Mouse (Mus musculus) E14TG2a.4 (cell line): ENCODE results near the gene Sall4.
A peak's percentile ranks its signal among the peaks of the same experiment; 100 is the strongest.

Experiments used
- H3K27me3 ChIP-seq: 2 replicates; pipeline ENCODE4 v1.6.1; 2014; ENCODE audit warnings: low read length, control low read depth; ENCODE audit not compliant: insufficient read depth
- H3K36me3 ChIP-seq: 2 replicates; pipeline ENCODE4 v1.6.1; 2014; ENCODE audit warnings: low read length, control low read depth; ENCODE audit not compliant: insufficient read depth
- H3K4me1 ChIP-seq: replicated peaks from 2 replicates; pipeline ENCODE4 v1.6.1; 2014; ENCODE audit warnings: low read depth, low read length, control low read depth
- H3K4me3 ChIP-seq: replicated peaks from 2 replicates; pipeline ENCODE4 v1.5.1; 2014; ENCODE audit warnings: mild to moderate bottlenecking, low read length
- H3K9me3 ChIP-seq: 2 replicates; pipeline ENCODE4 v1.6.1; 2014; ENCODE audit warnings: low read length, control low read depth
- CTCF ChIP-seq: conservative IDR thresholded peaks from 2 replicates; pipeline ENCODE4 v1.5.1; 2014; ENCODE audit warnings: low read length
- NANOG ChIP-seq: IDR thresholded peaks from 2 replicates; pipeline ENCODE4 v1.6.1; 2014; ENCODE audit warnings: borderline replicate concordance, low read length, mixed read lengths
- POU5F1 ChIP-seq: IDR thresholded peaks from 2 replicates; pipeline ENCODE4 v1.6.1; 2014; ENCODE audit warnings: low read length, borderline replicate concordance

The Sall4 gene

GRCm38 (mm10) chr2:168767582-168767981, at the start of gene Sall4:
TSS of gene Sall4 (minus strand) at chr2:168767943.
- Histone ChIP-seq H3K27me3 (no peaks in the 10 kb centered on the region), H3K36me3 (peaks cover 9% of the 10 kb centered on the region), H3K4me3 (peak within 1 kb of the TSS; percentile 96), H3K4me1 (peaks cover 60% of the 10 kb centered on the region), H3K9me3 (no peaks in the 10 kb centered on the region)
- TF ChIP-seq CTCF (no peak), NANOG (no peak), POU5F1 (no peak)

GRCm38 (mm10) chr2:168813243-168813642, 45.5 kb upstream of the Sall4 start:
- Histone ChIP-seq H3K9me3 (no peaks in the 10 kb centered on the region), H3K4me3 (no peak overlapping the region), H3K4me1 (peaks cover 11% of the 10 kb centered on the region), H3K27me3 (peaks cover 10% of the 10 kb centered on the region), H3K36me3 (no peaks in the 10 kb centered on the region)
- TF ChIP-seq CTCF = no peak
- TF ChIP-seq NANOG = no peak
- TF ChIP-seq POU5F1 = no peak

GRCm38 (mm10) chr2:168809895-168810294, 42.2 kb upstream of the Sall4 start:
- peaks cover 21% of the 10 kb centered on the region for H3K4me1 ChIP-seq
- TF ChIP-seq NANOG (no peak), POU5F1 (no peak), CTCF (no peak)
- no peaks in the 10 kb centered on the region for H3K36me3 ChIP-seq
- no peaks in the 10 kb centered on the region for H3K9me3 ChIP-seq
- H3K4me3 ChIP-seq = no peak overlapping the region
- peaks cover 10% of the 10 kb centered on the region for H3K27me3 ChIP-seq

- H3K4me1 ChIP-seq = peaks cover 19% of the 10 kb centered on the region
- H3K4me3 ChIP-seq = no peak overlapping the region
- TF ChIP-seq CTCF = no peak
- TF ChIP-seq POU5F1 = no peak
- no peak for TF ChIP-seq NANOG
- H3K27me3 ChIP-seq = peaks cover 19% of the 10 kb centered on the region
- no peaks in the 10 kb centered on the region for H3K9me3 ChIP-seq
- no peaks in the 10 kb centered on the region for H3K36me3 ChIP-seq
Observed at GRCm38 (mm10) chr2:168807681-168808080, 39.9 kb upstream of the Sall4 start.

GRCm38 (mm10) chr2:168803849-168804248, 36.1 kb upstream of the Sall4 start:
- TF ChIP-seq CTCF = no peak
- no peak for TF ChIP-seq POU5F1
- no peak for TF ChIP-seq NANOG
- H3K36me3 ChIP-seq = no peaks in the 10 kb centered on the region
- peaks cover 18% of the 10 kb centered on the region for H3K27me3 ChIP-seq
- no peak overlapping the region for H3K4me3 ChIP-seq
- peaks cover 23% of the 10 kb centered on the region for H3K4me1 ChIP-seq
- no peaks in the 10 kb centered on the region for H3K9me3 ChIP-seq

GRCm38 (mm10) chr2:168799326-168799725, 31.6 kb upstream of the Sall4 start:
- Histone ChIP-seq H3K9me3 (no peaks in the 10 kb centered on the region), H3K27me3 (peaks cover 10% of the 10 kb centered on the region; the same call in 1 of the 2 replicates), H3K4me1 (peaks cover 15% of the 10 kb centered on the region), H3K4me3 (peak overlapping the region; percentile 62), H3K36me3 (no peaks in the 10 kb centered on the region)
- TF ChIP-seq CTCF (no peak), NANOG (no peak), POU5F1 (no peak)

- TF ChIP-seq POU5F1 (no peak), NANOG (no peak), CTCF (no peak)
- peaks cover 15% of the 10 kb centered on the region for H3K4me1 ChIP-seq
- H3K4me3 ChIP-seq = peak overlapping the region; percentile 62
- H3K27me3 ChIP-seq = peaks cover 8% of the 10 kb centered on the region; the same call in 1 of the 2 replicates
- no peaks in the 10 kb centered on the region for H3K9me3 ChIP-seq
- H3K36me3 ChIP-seq = no peaks in the 10 kb centered on the region
Observed at GRCm38 (mm10) chr2:168798921-168799320, 31.2 kb upstream of the Sall4 start.

GRCm38 (mm10) chr2:168791115-168791802, 23.5 kb upstream of the Sall4 start:
- Histone ChIP-seq H3K27me3 (no peaks in the 10 kb centered on the region), H3K4me1 (peaks cover 41% of the 10 kb centered on the region), H3K9me3 (no peaks in the 10 kb centered on the region), H3K36me3 (no peaks in the 10 kb centered on the region), H3K4me3 (peak overlapping the region; percentile 30)
- TF ChIP-seq CTCF (no peak), POU5F1 (0 out of 2 replicates have a peak, but pooled peaks have one; percentile 9), NANOG (peak; percentile 33; the same call in 1 of the 2 replicates)

GRCm38 (mm10) chr2:168786174-168786573, 18.4 kb upstream of the Sall4 start:
- Histone ChIP-seq H3K4me1 (peaks cover 72% of the 10 kb centered on the region), H3K36me3 (no peaks in the 10 kb centered on the region), H3K27me3 (no peaks in the 10 kb centered on the region), H3K4me3 (no peak overlapping the region), H3K9me3 (no peaks in the 10 kb centered on the region)
- no peak for TF ChIP-seq NANOG
- TF ChIP-seq CTCF = no peak
- no peak for TF ChIP-seq POU5F1
